Mouse (Mus musculus) heart, adult 18-20 months (tissue): ENCODE measurements around the gene Lat. TPM values are rescaled to one million over a fixed set of nuclear protein-coding genes. Genes with fewer than 3 reads are reported as not detected.

Experiments used
- DNase-seq, 2 experiments: peaks; one replicate each; pipeline ENCODE4 v3.0.0; 2021 to 2022; ENCODE audit warnings: mixed read lengths in 1 of 2
- total RNA-seq, 2 experiments: library from RNA; stranded (reverse); gene quantifications; 2 replicates each; pipeline ENCODE4 v1.2.3; 2021

Lat gene
- total RNA-seq, 2 experiments from 2014 or later = 0.52 to 5.7 TPM

DNA sequence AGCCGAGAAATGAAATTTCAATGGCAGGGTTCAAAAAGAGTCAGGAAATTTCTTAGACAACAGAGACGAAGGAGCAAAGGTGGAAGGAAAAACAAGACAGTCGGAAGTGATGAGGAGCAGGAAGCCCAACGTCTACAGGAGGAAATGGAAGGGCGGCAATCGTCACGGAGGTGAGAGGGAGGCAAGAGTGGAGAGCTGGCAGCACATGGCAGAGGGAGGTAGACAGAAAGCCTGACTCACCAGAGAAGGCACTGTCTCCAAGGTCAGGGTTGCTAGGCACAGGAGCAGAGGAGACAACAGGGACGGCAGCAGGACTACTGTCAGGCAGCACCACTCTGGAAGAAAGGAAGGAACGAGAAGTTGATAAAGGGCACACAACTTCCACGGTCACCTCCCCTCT is 1.7 kb downstream of the Lat start:
- DNase-seq = no peak

DNA sequence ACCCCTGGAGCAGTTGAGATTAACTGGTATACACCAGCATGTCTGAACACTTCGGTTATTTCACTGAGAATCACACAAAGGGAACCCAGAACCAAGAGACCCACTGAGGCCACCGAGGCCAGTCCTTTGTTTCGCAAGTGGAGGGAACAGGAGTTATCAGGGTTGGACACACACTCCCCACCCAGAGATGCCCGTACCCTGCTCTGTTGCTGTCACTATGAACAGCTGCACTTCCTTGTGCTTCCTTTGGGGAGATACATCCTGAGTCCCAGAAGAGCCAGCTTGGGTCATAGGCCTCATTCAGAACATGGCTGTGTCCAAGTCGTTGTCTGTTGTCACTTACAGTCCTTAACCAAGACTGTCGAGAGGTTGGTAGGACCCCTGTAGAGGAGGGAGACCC is 6.3 kb downstream of the Lat start:
- no peak for DNase-seq

DNA sequence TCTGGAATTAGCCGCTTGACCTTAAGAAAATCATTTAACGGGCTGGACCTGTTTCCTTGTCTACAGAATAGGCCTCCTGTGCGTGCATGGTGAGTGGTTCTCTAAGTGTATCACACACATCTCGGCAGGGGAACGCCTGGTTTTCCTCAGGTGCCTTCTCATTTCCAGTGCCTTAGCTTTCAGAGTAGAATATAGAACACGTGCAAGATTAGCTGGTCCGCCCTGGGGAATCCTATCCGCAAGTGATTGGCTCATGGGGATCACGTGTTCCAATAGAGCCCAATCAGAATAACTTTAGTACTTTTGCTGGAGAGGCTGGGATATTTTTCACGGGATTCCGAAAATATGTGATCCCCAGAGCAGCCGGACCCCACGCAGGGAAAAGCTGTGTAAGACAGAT is 10.3 kb downstream of the Lat start:
- no peak for DNase-seq

DNA sequence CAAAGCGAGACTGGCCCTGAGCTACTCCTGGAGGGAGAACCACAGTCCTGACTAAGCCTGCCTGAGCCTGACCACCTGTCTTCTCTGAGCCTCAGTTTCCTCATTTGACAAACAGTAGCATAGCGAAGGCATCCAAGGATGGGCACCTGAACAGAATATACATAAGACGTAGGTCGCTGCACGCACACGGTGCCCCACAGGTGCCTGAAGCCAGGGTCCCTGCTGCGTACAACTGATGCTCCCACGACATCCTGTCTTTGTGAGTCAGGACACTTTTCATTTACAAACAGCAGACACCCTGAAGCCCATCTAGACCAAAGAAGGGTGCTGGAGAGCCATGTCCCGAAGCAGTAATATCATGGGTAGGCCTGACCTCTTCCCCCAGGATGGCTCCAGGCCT is 11.0 kb downstream of the Lat start:
- DNase-seq = no peak

DNA sequence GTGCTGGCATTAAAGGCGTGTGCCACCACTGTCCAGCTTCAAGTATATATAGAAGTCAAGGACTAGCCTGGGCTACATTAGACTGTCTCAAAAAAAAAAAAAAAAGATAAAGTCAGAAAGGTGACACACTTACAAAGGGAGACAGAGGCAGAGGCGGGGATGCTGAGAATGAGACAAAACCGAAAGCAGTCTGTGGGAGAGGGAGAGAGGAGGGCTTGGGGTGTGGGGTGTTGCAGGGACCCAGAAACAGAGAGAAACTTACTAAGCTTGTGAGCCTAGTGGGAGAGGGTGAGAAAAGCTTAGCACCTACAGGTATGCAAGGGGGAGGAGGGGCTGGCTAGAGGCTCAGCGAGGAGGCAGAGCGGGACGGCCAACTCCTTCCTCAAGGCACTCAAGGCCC is 11.5 kb downstream of the Lat start:
- DNase-seq = no peak

DNA sequence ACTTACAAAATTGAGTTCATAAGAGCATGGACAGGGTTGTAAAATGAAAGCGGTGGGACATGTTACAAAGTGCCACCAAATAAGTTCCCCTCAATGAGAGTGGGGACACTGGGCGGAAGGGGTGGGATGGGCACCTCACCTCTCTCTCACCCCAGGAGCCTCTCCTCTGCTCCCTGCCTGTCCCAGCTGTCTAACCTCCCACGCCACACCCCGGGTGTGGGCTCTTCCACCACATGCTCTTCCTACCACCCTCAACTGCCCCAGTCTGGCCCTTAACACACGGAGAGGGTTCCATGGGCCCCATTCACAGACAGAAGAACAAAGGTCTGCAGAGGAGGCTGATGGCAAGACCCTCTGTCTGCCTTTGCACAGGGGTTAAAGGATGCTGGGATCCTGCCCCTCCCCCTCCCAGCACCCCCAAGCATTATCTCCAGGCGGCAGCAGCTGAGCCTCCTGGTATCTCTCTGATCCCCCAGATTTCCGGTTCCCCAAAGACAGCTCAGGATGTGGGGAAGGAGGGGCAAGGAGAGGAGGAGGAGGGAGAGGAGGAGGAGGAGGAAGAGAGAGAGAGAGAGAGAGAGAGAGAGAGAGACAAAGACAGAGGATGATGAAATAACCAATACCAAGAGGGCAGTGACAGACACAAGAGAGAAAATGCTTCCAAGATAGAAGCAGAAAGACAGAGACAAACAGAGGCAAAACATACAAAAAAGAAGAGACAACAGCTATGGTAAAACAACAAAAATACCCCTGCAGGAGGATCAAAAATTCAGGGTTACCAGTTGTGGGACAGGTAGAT is 12.4 kb downstream of the Lat start:
- DNase-seq = no peak

DNA sequence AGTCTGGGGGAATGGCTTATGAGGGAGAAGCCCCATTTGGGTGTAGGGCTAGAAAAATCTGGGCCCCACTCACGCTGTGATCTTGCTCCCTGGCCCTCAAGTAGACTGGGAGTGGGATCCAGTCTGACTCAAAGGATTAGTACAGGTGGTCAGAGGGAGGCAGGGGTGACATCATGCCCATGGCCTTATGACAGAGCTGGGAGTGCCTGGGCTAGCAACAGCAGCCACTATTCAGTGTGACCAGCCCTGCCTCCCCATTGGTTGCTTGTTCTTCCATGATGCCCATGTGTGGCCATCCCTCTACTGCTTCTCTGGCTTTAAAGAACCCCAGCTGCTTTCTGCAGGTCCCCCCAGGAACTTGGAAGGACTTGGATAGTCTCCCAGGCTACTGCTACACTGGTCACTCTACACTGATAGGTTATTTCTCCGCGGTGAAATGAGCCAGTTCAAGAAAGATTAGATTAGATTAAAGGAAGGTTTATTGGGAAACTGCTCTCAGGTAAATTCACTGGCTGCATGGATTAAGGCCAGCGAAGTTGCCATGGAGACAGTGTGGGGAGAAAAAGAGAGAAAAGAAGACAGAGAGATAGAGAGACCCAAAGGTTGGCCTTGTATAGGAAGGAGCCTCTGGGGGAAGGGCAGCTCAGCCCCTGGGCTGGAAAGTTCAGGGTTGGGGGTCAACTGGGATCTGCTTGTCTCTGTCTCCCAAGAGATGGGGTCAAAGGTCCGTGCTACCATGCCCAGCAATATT is 13.3 kb downstream of the Lat start:
- DNase-seq = no peak

DNA sequence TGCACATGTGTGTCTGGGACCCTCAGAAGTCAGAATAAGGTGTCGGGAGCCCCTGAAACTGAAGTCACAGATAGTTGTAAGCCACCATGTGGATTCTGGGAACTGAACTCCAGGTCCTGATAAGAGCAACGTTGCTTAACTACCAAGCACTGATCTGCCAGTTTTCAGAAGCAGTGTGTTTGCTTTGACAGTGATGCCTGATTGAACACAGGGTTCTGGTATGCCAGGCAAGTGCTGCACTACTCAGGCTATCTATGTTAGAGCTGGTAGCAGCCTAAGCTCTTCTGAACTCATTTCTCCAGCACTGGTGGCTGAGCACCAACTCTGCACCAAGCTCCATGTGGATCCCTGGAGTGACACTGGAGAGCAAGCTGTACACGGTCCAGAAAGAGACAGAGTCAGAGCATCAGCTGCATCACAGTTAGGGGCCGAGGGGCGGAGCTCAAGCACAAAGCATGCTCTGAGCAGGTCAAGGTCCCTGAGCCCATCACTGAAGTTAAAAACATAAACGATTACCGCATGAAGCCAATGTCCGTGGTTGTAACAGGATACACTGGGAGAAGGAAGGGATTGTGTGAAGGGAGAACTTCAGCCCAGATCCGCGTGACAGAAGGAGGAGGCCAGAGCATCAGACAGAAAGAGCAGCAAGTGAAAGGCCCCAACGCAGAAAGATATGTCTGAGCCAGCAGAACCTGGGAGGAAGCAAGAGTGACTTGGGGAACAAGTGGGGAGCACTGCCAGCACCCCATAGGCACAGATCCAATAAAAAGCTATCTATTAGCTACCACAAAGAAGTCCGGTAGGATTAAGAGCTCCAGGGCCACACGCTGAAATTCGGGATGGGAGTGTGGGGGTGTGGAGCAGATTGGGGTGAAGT is 14.4 kb downstream of the Lat start:
- DNase-seq = no peak

DNA sequence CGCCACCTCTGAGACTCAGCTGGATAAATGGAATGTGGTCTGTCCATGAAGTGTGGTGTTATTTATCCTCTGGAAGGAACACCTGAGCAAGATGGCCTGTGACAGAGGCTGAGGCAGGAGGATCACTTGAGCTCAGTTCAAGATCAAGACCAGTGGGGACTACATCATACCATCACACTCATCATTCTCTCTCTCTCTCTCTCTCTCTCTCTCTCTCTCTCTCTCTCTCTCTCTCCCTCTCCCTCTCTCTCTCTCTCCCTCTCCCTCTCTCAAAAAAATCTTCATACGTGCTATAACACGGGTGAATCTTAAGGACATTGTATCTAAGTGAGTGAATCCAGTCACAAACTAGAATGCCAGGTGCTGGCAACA is 15.4 kb downstream of the Lat start:
- no peak for DNase-seq

DNA sequence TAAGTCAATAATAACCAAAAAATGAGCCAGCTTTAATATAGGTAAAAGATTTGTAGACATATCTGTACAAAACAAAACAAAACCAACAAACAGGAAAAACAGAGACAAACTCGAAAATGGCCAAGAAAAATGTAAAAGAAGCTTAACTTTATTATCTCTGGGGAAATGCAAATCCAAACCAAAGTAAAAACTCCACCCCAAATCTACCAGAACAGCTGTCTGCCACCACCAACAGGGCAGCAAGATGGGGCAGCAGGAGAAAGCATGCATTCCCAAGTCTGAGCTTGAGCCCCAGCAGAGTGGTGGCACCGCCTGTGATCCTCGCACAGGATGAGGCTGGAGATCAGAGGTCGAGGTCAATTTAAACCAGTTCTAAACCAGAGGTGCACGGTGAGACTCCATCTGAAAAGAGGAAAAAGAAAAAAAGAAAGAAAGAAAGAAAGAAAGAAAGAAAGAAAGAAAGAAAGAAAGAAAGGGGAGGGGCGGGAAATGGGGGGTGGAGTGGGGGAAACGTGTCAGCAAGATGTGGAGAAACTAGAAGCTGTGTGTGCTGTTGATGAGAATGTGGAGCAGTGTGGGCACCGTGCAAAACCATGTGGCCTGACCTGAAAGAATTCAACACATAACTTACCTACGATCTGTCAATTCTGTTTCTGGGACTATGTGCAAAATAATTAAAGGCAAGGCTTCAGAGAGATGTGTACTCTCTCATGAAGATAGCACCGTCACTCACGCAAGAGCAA is 15.9 kb downstream of the Lat start:
- DNase-seq = no peak

DNA sequence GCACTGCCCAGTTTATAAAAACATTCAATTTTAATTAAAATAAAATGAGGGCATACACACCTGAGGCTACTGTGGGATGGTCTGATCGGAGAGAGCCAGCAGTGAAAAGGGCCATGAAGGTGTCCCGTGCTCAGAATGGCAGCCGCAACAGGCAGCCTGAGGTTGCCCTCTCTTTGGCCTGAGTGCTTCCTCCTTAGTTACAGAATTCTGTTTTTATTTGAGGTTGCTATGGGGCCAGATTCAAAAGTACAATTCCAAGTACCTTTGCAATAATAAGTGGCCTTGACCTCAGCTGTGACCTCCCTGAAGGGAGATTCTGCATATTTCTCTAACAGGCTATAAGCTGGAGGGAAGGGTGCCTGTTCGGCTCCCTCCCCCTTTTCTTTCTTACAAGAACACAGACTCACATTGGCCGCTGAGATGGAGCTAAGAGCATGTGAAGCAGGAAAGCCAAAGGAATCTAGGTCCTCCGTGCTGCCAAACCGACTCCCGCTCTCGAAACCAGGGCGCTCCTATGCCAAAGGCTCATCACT is 17.9 kb downstream of the Lat start:
- no peak for DNase-seq

DNA sequence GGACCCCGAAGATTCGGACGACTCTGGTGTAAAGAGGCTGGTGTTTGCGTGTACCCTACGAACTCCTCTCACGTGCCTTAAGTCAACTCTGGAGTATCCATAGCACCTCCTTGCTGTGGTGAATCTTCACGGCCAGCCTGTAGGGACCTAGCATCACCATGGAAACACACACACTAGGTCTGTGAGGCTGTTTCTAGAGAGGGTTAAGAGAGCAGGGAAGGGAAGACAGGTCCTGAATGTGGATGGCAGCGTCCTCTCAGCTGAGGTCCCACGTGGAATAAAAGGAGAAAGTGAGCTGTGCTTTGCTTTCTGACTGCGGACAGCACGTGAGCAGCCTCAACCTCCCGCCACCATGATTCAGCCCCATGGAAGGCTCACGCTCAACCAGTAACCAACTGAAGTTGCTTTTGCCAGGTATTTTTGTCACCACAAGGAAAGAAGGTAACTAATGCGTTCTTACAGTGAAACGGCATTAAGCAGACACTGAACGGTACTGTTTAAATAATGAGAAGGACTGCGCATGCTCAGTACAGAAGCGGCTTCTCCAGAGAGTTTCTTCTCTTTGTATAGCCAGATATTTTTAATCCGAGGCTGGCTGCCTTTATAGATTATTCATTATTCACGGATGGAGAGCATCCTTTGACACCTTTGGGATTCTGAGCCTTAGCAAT is 18.5 kb downstream of the Lat start:
- DNase-seq = no peak

DNA sequence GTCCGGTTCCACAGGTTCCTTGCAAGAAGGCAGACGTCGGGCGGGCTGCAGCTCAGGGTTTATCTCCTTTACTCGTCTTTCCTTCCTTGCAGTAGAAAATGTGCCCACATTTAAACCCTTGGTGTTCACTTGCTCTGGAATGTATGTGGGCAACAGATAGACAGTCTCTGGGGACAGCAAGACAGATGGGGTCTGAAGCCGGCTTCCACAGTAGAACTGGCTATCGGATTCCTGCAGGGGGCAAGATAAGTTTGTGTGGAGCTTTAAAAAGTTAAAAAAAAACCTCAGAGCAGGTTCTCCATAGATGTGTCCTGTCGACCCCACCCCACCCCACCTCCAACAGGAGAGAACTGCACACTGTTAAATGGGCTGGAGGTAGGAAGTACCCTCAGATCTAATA is 21.1 kb downstream of the Lat start:
- no peak for DNase-seq

DNA sequence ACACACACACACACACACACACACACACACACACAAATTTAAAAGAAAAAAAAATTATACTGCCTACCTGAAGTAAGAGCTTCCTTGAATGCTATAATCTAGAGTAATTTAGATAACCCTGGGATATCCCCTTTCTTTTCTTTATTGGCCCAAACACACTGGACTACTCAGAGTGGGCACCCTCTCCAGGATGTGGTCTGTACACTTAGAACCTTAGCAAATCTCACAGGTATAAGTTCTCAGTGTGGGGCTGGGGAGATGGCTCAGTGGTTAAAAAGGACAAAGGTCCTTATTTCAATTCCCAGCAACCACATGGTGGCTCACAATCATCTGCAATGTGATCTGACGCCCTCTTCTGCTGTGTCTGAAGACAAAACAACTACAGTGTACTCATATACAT is 22.3 kb downstream of the Lat start:
- no peak for DNase-seq

DNA sequence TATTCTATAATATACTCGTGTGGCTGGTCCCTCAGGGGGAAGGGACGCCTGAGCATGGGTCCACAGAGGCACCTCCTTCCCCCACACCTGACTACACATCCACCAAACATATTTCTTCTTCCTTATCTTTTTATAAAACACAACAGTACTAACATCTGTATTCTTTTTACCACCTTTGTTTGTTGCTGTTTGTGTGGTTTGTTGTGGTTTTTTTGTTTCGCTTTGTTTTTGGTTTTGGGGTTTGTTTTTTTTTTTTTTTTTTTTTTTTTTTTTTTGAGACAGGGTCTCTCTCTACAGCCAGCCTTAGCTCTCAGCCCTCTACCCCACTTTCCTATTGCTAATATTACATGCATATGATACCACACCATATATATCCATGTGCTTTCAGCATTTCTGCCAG is 23.4 kb downstream of the Lat start:
- DNase-seq = no peak

DNA sequence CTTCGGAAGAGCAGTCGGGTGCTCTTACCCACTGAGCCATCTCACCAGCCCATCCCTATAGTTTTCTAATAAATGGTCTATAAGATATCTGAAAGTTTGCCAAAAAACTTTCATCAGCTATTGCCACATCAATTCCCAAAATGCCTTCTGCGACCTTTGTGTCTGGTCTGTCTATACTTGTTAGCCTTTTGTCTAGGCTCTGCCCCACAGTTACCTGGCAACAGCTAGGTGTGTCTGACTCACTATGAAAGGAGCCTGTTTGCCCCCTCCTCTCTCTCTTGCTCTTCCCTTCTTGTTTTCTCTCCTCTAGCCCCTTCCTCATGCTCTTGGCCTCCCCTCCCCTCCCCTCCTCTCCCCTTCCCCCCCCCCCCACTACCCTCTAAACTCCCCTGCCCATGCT is 23.8 kb downstream of the Lat start:
- no peak for DNase-seq

DNA sequence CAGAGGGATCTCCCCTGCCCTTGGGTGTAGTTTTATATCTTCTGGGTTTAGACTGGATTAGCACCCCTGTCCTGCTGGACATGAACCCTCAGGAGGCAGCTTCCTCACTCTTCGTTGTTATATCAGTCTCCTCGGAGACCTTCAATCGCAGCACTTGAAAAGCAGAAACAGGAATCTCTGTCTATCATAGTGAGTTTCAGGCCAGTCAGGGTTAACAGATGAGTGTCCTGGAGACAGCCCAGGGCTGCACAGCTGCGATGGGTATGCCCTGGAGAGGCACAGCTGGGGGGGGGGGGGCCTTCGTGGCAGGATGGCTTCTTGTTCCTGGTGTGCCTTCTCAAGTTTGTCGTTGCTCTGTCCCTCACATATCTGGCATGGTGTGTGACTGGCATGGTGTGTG is 28.5 kb downstream of the Lat start:
- DNase-seq = no peak

DNA sequence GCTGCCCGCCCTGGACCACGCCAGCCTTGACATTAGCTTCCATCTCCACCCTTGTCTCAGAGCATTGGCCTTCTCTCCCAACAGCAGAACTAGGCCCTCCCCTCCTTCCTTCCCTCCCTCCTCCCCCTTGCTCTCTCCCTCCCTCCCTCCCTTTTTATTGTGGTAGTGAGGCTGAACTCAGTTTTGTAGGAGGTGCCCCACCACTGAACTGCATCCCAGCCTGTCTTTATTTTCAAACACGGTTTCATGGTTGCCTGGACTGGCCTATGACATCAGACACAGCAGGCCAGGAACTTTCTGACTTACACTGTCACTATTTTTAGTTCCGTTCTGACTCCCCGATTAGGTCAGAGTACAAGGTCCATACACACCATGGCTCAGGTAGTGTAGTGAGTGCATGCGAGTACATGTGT is 29.2 kb downstream of the Lat start:
- DNase-seq = peak; percentile 17 to 25

DNA sequence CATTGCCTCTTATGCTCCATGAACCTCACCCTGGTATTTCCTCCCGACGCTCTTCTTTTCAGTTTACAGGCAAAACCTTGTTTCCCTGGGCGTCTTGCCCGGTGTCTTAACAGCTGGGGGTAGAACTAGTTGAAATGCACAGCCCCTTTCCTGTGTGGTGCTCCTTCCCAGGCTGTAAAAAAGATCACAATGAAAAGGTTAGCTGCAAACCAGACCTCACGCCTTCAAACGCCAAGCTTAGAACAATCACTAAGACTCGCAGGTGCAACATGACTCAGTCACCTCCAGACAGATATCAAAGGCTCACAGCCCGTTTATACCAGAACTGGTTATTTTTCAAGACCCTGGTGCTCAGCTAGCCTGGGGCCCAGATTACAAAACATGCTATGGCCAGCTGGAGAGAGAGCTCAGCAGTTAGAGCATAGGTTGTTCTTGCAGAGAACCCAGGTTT is 29.8 kb downstream of the Lat start:
- no peak for DNase-seq

DNA sequence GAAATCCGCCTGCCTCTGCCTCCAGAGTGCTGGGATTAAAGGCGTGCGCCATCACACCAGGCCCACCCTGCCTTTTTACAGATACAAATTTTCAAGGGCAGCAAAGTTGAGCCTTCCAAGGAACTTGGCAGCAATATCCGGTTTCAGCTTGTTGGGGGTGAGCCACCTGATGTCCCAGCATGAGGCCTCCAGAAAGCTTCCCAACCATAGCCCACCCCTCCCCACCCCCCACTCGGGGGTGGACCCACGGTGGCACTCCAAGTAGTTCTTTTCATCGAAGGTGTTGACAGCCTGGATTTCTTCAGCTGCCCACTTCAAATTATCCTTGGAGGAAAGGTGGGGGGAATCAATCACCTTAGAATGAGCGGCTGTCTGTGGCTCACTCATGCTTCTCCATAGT is 30.5 kb downstream of the Lat start:
- no peak for DNase-seq

DNA sequence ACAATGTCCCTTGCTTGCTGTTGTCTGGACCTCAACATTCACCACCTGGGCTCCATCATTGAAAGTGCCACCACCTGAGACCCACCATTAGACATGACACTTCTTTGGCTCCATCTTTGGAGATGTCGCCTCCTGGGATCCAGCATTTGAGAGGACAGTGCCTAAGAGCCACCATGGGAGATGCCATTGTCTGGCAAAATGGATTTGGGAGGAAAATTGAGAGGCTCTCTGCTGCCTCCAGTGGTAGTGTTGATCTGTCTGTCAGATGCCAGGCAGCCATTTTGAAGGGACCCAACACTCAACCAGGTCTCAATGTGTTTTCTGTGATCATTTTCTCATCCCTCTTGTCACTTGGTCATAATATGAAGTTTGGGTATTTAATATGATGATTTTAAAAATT is 33.8 kb downstream of the Lat start:
- no peak for DNase-seq
